Mouse (Mus musculus): ENCODE results near the gene Slco1a4. TPM values are rescaled to one million over a fixed set of nuclear protein-coding genes. Genes with fewer than 3 reads are reported as not detected.
"Not testable (repeated sequence)": the region's sequence is repeated elsewhere in the genome, so short reads cannot be mapped to it uniquely, and the experiment has no call there.

Slco1a4 gene
- total RNA-seq (2017): not detected in 2 replicates

DNA sequence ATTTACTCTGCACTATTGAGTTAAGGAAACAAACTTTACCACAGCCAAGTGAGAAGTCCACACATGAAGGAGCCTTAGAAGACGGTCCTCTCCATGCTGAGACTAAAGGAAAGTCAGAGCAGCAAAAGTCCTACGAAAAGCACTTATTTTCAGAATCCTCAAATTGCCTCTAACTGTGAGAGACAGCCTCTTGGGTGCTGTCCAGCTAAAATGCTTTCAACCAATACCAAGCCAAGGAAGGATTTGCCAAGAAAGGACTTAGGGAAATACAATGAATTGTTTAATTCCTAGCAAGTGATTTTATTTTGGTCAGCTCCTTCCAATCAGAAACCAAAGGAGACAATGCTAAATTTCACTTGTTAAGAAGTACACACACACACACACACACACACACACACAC lies at the start of gene Slco1a4:
Slco1a4 (minus strand) TSS at position 115 of the 400 bp plus-strand sequence.
- no peak for ATAC-seq (replicated peaks in 1 of 2; ENCODE audit: insufficient read depth in 1 of 2, low FRiP score in 2 of 2, low TSS enrichment in 1 of 2, low read depth in 1 of 2, poor library complexity in 2 of 2, severe bottlenecking in 2 of 2)

DNA sequence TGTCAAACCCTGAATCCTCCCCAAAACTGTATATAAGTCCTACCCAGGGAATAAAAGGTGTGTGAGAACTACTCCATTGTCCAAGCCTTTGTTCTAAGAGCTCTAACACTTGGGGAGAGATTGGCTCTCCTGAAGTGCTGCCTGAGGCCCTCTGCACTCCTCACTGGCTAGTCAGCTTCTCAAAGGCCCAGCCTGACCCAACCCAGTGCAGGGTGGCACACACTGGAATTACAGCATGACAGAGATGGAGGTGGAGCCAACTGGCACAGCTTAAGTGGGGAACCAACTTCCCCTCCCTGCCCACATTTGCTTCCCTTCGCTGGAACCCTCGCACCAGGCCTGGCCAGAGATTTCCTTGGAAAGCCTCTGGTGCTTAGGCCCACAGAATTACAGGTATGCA lies 42.2 kb upstream of the Slco1a4 start:
- ATAC-seq (replicated peaks in 1 of 2; ENCODE audit: insufficient read depth in 1 of 2, low FRiP score in 2 of 2, low TSS enrichment in 1 of 2, low read depth in 1 of 2, poor library complexity in 2 of 2, severe bottlenecking in 2 of 2): no peak

DNA sequence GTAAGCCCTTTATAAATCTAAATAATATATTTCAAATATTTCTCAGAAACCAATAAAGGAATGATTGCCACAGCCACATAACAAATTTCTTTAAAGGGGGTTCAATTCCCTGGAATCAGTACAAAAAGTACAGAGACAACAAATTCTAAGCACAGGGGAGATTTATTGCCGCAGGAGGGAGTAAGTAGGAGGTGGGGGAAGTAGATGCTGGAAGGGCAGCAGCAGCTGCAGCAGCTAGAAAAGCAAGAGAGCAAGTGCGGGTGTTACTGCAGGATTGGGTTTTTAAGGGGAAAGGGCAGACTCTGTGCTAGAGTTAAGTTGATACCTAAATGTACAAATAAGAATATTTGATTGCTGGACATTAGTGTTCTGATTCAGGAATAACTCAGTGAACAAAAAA lies 33.7 kb upstream of the Slco1a4 start:
- no peak for ATAC-seq (replicated peaks in 1 of 2; ENCODE audit: insufficient read depth in 1 of 2, low FRiP score in 2 of 2, low TSS enrichment in 1 of 2, low read depth in 1 of 2, poor library complexity in 2 of 2, severe bottlenecking in 2 of 2)

DNA sequence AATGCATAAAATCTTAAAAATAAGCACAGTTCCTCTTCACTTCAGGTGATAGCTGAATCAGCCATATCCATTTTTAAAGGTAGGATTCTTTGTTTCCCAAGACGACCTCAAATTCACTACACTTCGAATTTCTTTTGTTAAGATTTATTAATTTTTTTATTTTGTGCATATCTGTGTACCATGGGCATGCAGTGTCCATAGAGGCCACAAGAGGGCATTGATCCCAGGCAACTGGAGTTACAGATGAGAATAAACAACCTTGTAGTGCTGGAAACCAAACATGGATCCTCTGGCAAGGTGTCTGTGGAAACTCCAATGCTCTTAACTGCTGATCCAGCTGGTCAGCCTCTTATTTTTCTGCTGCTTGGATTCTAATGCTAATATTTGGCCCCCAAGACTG lies 32.2 kb upstream of the Slco1a4 start:
- ATAC-seq (replicated peaks in 1 of 2; ENCODE audit: insufficient read depth in 1 of 2, low FRiP score in 2 of 2, low TSS enrichment in 1 of 2, low read depth in 1 of 2, poor library complexity in 2 of 2, severe bottlenecking in 2 of 2): no peak

DNA sequence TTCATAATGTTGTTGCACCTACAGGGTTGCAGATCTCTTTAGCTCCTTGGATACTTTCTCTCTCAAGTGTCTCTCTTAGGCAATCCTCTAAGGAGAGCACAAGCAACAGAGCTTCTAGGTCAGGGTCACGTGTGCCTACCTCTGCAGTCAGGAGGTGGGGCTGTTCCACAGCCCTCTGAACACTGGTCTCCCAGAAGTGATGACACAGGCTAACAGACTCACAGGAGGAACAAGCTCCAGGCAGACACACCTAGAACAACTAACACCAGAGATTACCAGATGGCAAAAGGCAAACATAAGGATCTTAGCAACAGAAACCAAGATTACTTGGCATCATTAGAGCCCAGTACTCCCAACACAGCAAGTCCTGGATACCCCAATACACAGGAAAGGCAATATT lies 26.6 kb upstream of the Slco1a4 start:
- ATAC-seq (replicated peaks in 1 of 2; ENCODE audit: insufficient read depth in 1 of 2, low FRiP score in 2 of 2, low TSS enrichment in 1 of 2, low read depth in 1 of 2, poor library complexity in 2 of 2, severe bottlenecking in 2 of 2): no peak

DNA sequence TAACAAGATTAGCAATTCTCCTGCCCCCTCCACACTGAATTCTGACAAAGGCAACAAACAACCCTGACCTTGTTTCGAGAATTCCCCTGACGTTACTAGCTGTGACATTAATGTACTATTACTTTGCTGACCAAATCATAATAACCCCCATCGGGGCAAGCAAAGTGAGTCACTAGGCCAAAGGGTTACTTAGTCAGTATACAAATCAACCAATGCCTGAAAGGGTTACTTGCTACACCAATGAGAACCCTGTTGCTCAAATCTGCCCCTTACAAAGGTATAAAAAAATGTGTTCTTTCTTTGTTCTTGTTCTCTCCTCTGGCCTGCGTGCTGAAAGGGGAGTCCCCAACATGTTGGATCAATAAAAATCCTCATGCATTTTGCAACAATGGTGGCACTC lies 19.7 kb upstream of the Slco1a4 start:
- ATAC-seq (replicated peaks in 1 of 2; ENCODE audit: insufficient read depth in 1 of 2, low FRiP score in 2 of 2, low TSS enrichment in 1 of 2, low read depth in 1 of 2, poor library complexity in 2 of 2, severe bottlenecking in 2 of 2): not testable (repeated sequence)

DNA sequence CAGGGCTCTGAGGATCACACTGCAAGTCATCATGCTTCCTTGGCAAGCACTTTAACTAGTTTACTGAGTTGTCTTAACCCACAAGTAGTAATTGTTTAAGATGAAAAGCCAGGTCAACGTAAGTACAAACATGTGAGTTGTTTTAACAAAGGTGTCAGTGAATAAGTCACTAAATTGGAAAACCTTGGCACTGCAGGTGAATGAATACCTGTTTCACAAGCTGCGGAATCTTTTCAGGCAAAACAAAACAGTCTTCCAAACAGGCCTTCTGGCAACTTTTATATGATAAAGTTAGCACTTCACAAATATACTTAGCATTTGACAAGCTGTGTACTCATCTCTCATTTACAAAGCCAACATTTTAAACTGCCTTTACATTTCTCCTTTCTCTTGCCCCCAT lies 15.7 kb upstream of the Slco1a4 start:
- ATAC-seq (replicated peaks in 1 of 2; ENCODE audit: insufficient read depth in 1 of 2, low FRiP score in 2 of 2, low TSS enrichment in 1 of 2, low read depth in 1 of 2, poor library complexity in 2 of 2, severe bottlenecking in 2 of 2): no peak

DNA sequence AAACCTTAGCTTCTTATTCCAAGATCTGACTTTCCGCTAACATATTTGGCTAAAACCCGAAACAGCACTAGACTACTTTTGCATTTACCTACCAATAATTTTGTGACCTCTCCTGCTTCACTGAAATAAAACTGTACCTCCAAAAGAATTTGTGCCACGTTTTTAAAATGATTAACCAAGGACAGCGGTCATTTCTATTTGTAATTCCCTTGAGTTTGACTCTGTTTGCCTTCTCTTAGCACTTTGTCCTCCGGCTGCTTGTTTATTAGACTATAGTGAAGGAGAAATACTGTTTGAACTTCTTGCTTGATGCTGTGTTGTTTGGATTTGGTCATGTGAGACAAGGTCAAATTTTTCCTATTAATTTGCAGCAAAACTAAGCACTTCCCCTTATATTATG lies 12.7 kb upstream of the Slco1a4 start:
- ATAC-seq (replicated peaks in 1 of 2; ENCODE audit: insufficient read depth in 1 of 2, low FRiP score in 2 of 2, low TSS enrichment in 1 of 2, low read depth in 1 of 2, poor library complexity in 2 of 2, severe bottlenecking in 2 of 2): no peak

DNA sequence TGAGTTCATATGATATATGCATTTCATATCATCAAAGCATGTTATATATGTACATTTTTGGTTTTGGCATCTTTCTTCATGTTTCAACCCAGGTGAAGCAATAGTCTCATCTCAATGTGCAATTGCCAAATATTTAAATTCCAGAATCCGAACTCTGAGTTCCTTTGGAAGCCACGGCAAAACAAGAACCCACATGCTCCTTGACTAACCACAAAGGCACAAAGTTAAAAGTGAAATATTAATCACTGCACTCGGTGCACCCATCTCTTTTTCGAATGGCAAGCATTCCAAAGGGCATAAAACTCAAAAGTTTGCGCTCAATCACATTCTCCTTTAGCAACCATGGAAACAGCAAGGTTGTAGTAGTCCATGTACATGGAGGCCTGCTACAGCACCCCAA lies 10.0 kb upstream of the Slco1a4 start:
- ATAC-seq (replicated peaks in 1 of 2; ENCODE audit: insufficient read depth in 1 of 2, low FRiP score in 2 of 2, low TSS enrichment in 1 of 2, low read depth in 1 of 2, poor library complexity in 2 of 2, severe bottlenecking in 2 of 2): no peak

DNA sequence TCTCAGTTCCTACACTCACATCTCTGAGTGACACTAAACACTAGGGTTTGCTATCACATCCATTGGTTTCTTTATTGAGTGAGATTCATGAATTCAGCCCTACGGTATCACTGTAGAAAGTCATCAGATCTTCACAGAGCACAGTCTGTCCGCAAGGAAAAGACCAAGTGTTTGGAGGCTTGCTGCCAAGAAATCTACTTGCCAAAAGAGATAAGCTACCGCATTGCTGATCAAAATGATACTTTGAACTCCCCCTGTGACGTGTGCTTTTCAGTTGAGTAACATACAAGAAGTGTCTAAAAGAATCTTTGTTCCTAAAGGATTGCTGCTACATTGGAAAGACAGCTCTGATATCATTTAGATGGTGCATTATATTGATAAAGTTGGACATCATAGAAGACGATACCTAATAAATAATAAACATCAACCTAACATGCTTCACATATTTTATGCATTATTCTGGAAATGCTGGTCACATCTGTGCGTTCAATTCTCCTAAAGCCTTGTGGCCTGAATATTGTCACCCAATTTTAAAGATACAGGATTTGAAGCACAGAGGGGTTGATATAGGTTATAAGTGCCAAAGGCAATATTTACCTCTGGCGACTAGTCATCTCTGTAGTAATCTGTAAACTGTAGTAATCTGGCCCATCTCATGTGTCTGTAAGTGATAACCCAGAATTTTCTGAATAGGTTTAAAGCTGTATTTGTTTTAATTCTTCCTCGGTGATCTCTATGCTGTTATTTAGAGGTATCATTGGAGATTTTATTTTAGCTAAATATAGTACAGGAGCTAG lies 1.9 kb upstream of the Slco1a4 start:
- no peak for ATAC-seq (replicated peaks in 1 of 2; ENCODE audit: insufficient read depth in 1 of 2, low FRiP score in 2 of 2, low TSS enrichment in 1 of 2, low read depth in 1 of 2, poor library complexity in 2 of 2, severe bottlenecking in 2 of 2)

DNA sequence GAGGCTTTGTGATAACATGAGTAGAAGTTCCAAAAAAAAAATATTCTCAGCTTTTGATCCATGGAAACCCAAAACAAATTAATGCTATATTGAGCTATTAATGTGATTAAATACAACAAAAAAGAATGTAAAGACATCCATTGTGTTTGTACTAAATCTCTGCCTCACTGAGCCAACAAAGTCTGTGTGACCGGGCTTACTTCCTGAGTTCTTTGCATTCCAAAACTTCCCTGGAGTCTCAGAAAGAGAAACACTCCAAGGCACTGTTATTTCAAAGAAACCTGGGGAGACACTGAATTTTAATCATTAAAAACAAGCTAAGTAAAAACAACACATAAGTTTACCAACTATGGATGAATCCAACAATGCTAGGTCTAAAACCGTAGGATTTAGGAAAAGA lies 2.4 kb downstream of the Slco1a4 start:
- no peak for ATAC-seq (replicated peaks in 1 of 2; ENCODE audit: insufficient read depth in 1 of 2, low FRiP score in 2 of 2, low TSS enrichment in 1 of 2, low read depth in 1 of 2, poor library complexity in 2 of 2, severe bottlenecking in 2 of 2)

DNA sequence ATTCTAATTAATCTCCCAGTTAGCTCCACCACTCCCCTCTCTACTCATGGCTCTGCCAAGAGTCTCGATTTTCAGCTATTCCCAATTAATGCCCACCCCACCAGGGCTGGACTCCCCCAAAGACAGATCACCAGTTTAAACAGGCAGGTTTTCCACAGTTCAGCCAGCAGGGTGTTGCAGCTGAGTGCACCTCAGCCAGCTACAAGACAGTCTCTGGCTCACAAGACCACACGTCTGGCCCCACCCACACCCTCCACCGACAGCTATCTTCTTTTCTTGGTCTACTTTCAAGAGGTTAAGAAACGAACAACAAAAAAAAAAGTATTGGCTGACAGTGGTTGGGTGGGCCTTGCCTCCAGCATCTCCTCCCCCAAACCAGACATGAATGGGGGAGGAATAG lies 6.9 kb downstream of the Slco1a4 start:
- no peak for ATAC-seq (replicated peaks in 1 of 2; ENCODE audit: insufficient read depth in 1 of 2, low FRiP score in 2 of 2, low TSS enrichment in 1 of 2, low read depth in 1 of 2, poor library complexity in 2 of 2, severe bottlenecking in 2 of 2)

DNA sequence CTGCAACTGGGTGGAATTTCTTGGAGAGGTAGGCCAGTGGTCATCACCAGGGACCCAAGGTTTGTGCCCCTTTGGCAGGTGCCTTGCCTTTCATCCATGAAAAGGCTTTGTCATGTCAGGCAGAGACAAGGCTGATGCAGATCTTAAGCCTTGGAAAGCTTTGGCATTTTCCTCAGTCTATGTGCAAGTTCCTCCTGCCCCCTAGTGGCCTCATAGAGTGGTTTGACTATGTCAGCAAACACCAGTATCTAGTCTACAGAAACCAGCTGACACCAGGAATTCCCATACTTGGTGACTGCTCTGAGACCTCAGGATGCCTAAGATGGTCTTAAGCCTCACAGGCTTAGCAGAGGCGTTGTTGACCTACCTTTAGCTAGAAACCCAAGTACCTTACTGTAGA lies 58.2 kb downstream of the Slco1a4 start:
- no peak for ATAC-seq (replicated peaks in 1 of 2; ENCODE audit: insufficient read depth in 1 of 2, low FRiP score in 2 of 2, low TSS enrichment in 1 of 2, low read depth in 1 of 2, poor library complexity in 2 of 2, severe bottlenecking in 2 of 2)

DNA sequence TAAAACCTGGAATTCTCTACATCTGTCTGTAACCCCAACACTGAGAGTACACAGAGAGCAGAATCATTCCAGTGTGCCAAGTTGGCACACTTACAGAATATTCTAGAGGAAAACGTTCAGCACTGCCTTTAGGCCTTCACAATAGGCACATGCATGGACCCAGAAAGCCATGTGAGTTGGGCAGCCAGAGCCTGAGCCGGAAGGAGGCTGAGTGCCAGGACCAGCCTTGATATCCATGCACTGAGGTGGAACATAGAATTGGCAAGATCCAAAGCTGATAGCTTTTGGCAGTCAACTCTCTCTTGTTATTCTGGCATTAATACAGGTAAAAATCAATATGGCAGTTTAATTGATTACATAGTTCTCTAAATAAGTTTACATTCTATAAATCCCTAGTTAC lies 81.5 kb downstream of the Slco1a4 start:
- ATAC-seq (replicated peaks in 1 of 2; ENCODE audit: insufficient read depth in 1 of 2, low FRiP score in 2 of 2, low TSS enrichment in 1 of 2, low read depth in 1 of 2, poor library complexity in 2 of 2, severe bottlenecking in 2 of 2): no peak

DNA sequence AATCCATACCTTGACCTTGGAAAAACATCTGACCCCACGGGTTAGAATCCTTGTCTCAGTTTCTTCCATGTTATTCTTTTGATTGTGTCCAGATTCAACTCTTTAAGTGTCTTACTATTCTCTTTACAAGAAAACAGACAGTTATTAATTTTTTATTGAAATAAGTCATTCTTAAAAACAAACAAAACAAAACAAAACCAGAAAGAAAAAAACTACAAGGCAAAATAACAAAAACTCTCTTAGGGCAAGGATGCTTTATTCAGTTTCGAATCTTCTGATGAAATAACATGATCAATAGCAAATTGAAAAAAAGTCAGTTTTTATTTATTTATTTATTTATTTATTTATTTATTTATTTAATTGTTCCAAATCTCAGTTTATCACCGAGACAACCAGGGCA lies 82.3 kb downstream of the Slco1a4 start, which contains the start of gene Gm5724:
Gm5724 (minus strand) TSS at position 101 of the 400 bp plus-strand sequence.
- ATAC-seq (replicated peaks in 1 of 2; ENCODE audit: insufficient read depth in 1 of 2, low FRiP score in 2 of 2, low TSS enrichment in 1 of 2, low read depth in 1 of 2, poor library complexity in 2 of 2, severe bottlenecking in 2 of 2): no peak

Other genes with a start within 250 kb of the Slco1a4 start
- gene Slco1b2, start 226.7 kb downstream of the Slco1a4 start, total RNA-seq (2017): not detected in 2 replicates
- gene Gm5724, start 82.4 kb downstream of the Slco1a4 start, total RNA-seq (2017): not detected in 2 replicates
- gene Slco1a1, start 90.8 kb upstream of the Slco1a4 start, total RNA-seq (2017): not detected in 2 replicates
- not detected in 2 replicates for gene Gm6614, start 155.2 kb upstream of the Slco1a4 start, total RNA-seq (2017)

Measured in hematopoietic stem cell, adult 5-6 weeks (primary cell).